Mouse (Mus musculus) heart, embryonic 11.5 days (tissue): ENCODE measurements at regions not wholly inside any gene's neighbourhood (a gene's known extent, or its start where the extent isn't known, plus 50 kb on each side); places are given as distances from the start of the nearest gene placed in this dataset.

ENCODE experiments used
- ATAC-seq: fragments of 200-750 bp; cut with Nextera tagmentation; replicated peaks from 2 replicates; pipeline ENCODE4 v1.8.0; 2017; ENCODE audit warnings: moderate library complexity; ENCODE audit not compliant: insufficient number of reproducible peaks, low FRiP score, low TSS enrichment
- H3K27ac ChIP-seq: fragments of 300-500 bp; sonication (generic); 2 replicates; pipeline ENCODE4 v1.5.1; 2014; ENCODE audit warnings: mild to moderate bottlenecking, low read depth, low read length
- H3K27me3 ChIP-seq: fragments of 300-500 bp; sonication (generic); 2 replicates; pipeline ENCODE4 v1.6.1; 2014; ENCODE audit warnings: mild to moderate bottlenecking, low read length, mixed read lengths; ENCODE audit not compliant: control insufficient read depth, insufficient read depth
- H3K36me3 ChIP-seq: fragments of 300-500 bp; sonication (generic); 2 replicates; pipeline ENCODE4 v1.6.1; 2014; ENCODE audit warnings: mild to moderate bottlenecking, low read length, moderate library complexity, mixed read lengths; ENCODE audit not compliant: control insufficient read depth, insufficient read depth
- H3K4me1 ChIP-seq: fragments of 300-500 bp; sonication (generic); 2 replicates; pipeline ENCODE4 v1.6.1; 2014; ENCODE audit warnings: low read length; ENCODE audit not compliant: control insufficient read depth, insufficient read depth
- H3K4me2 ChIP-seq: fragments of 300-500 bp; sonication (generic); 2 replicates; pipeline ENCODE4 v1.6.1; 2014; ENCODE audit warnings: mild to moderate bottlenecking, moderate library complexity
- H3K4me3 ChIP-seq: fragments of 300-500 bp; sonication (generic); 2 replicates; pipeline ENCODE4 v1.5.1; 2014; ENCODE audit warnings: low read depth, low read length
- H3K9ac ChIP-seq: fragments of 300-500 bp; sonication (generic); 2 replicates; pipeline ENCODE4 v1.6.1; 2014; ENCODE audit warnings: mild to moderate bottlenecking, low read depth, low read length, moderate library complexity
- H3K9me3 ChIP-seq: fragments of 300-500 bp; sonication (generic); replicated peaks from 2 replicates; pipeline ENCODE4 v1.6.1; 2016; ENCODE audit warnings: low read length; ENCODE audit not compliant: control insufficient read depth
- WGBS: fragments of 180-500 bp; shearing (Covaris S2); extraction: QIAGEN DNeasy Blood & Tissue Kit; methylation state at CpG from one replicate; pipeline ENCODE4 v1.1.7; 2014; ENCODE audit not compliant: insufficient replicate concordance; 5-methylcytosine and 5-hydroxymethylcytosine counted together

DNA sequence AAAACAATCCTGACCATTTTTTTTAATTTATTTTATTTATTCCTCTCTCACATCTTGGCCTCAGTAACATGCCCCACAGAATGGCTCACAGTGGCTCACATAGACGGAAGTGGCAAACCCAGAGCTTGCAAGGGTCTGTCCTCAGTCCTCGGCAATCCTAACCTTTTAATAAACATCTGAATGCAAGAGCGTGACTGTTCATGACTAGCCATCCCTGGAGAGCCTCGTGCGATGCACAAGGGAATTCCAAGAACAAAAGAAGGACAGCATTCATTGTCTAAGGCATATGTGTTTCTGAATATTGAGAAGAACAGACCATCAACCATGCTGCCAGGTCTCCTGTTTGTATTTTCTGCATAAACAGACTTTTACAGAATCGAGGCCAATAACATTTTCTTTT lies 98.8 kb upstream of the 1700025G04Rik start:
- no peaks in the 10 kb centered on the region for H3K27me3 ChIP-seq
- no peaks in the 10 kb centered on the region for H3K36me3 ChIP-seq
- H3K4me2 ChIP-seq = no peak overlapping the region
- no peak overlapping the region for H3K9ac ChIP-seq
- no peaks in the 10 kb centered on the region for H3K4me1 ChIP-seq
- WGBS = 72% methylated on average over 6 of the region's 6 CpGs
- no peak for ATAC-seq
- H3K9me3 ChIP-seq = no peaks in the 10 kb centered on the region
- no peak overlapping the region for H3K4me3 ChIP-seq
- no peak overlapping the region for H3K27ac ChIP-seq

- Histone ChIP-seq H3K9ac (no peak overlapping the region), H3K9me3 (no peaks in the 10 kb centered on the region), H3K4me3 (no peak overlapping the region), H3K36me3 (no peaks in the 10 kb centered on the region), H3K27ac (no peak overlapping the region), H3K4me2 (no peak overlapping the region), H3K4me1 (no peaks in the 10 kb centered on the region), H3K27me3 (no peaks in the 10 kb centered on the region)
- 79% methylated on average over 3 of the region's 3 CpGs for WGBS
- no peak for ATAC-seq
These were observed 95.0 kb upstream of the 1700025G04Rik start for GRCm38 (mm10) chr1:152184956-152185355.

- H3K4me3 ChIP-seq = no peak overlapping the region
- no peak for ATAC-seq
- H3K4me1 ChIP-seq = no peaks in the 10 kb centered on the region
- H3K4me2 ChIP-seq = no peak overlapping the region
- H3K27ac ChIP-seq = no peak overlapping the region
- no peaks in the 10 kb centered on the region for H3K27me3 ChIP-seq
- no peak overlapping the region for H3K9ac ChIP-seq
- no peaks in the 10 kb centered on the region for H3K36me3 ChIP-seq
- 77% methylated on average over 9 of the region's 9 CpGs for WGBS
- no peaks in the 10 kb centered on the region for H3K9me3 ChIP-seq
These were observed 86.5 kb upstream of the 1700025G04Rik start for GRCm38 (mm10) chr1:152176267-152176970.

- Histone ChIP-seq H3K9me3 (no peaks in the 10 kb centered on the region), H3K9ac (no peak overlapping the region), H3K4me3 (no peak overlapping the region), H3K27me3 (no peaks in the 10 kb centered on the region), H3K36me3 (no peaks in the 10 kb centered on the region), H3K4me2 (no peak overlapping the region), H3K27ac (no peak overlapping the region), H3K4me1 (no peaks in the 10 kb centered on the region)
- ATAC-seq = no peak
- 58% methylated on average over 3 of the region's 3 CpGs for WGBS
These were observed 85.8 kb upstream of the 1700025G04Rik start for GRCm38 (mm10) chr1:152175691-152176090.

GRCm38 (mm10) chr1:152174464-152174863 lies 84.5 kb upstream of the 1700025G04Rik start:
- no peak overlapping the region for H3K4me3 ChIP-seq
- no peak for ATAC-seq

DNA sequence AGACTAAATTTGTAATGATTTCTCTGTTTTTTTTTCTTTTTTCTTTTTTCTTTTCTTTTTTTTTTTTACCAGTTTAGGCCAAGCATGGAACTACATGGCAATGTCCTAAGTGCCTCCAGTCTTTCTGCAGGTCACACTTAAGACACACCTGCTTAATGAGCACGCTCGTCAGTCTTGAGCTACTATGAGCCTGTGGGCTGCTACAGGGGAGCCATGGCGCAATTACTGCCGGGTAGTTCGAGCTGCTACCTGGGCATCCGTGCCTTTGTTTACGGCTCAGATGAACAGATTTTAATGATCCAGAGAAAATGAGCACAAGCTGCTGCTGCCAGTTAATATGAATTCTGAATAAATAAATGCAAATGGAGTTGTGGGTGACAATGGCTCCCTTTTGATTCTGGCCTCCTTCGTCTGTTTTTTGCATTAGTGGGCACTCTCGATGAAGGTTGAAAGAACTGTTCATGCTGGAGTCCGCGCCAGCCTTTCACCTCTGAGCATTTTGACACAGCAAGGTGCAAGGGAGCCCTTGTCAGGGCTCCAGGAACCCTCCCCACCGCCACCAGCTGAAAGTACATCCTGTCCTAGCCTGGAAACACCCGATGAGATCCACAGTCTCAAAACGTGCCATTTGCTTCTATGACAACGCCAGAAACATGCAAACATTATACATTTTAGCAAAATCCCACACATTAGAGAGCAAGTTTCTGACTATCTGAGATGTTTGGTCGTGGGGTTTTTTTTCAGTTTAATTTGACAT lies 81.3 kb upstream of the 1700025G04Rik start:
- Histone ChIP-seq H3K9ac (no peak overlapping the region), H3K4me1 (peaks cover 7% of the 10 kb centered on the region), H3K4me3 (no peak overlapping the region), H3K36me3 (no peaks in the 10 kb centered on the region), H3K27ac (no peak overlapping the region), H3K9me3 (no peaks in the 10 kb centered on the region), H3K4me2 (no peak overlapping the region), H3K27me3 (no peaks in the 10 kb centered on the region)
- WGBS = 83% methylated on average over 16 of the region's 16 CpGs
- ATAC-seq = no peak

More at GRCm38 (mm10) chr1:152174464-152174863, 84.5 kb upstream of the 1700025G04Rik start:
- Histone ChIP-seq H3K9me3 (no peaks in the 10 kb centered on the region), H3K27ac (no peak overlapping the region), H3K9ac (no peak overlapping the region), H3K36me3 (no peaks in the 10 kb centered on the region), H3K4me1 (no peaks in the 10 kb centered on the region), H3K27me3 (no peaks in the 10 kb centered on the region), H3K4me2 (no peak overlapping the region)
- 90% methylated on average over 4 of the region's 4 CpGs for WGBS

GRCm38 (mm10) chr1:152170583-152170982 lies 80.7 kb upstream of the 1700025G04Rik start:
- 86% methylated on average over 8 of the region's 8 CpGs for WGBS
- Histone ChIP-seq H3K36me3 (no peaks in the 10 kb centered on the region), H3K27ac (no peak overlapping the region), H3K27me3 (no peaks in the 10 kb centered on the region), H3K4me3 (no peak overlapping the region), H3K4me1 (peaks cover 7% of the 10 kb centered on the region), H3K4me2 (no peak overlapping the region), H3K9ac (no peak overlapping the region), H3K9me3 (no peaks in the 10 kb centered on the region)
- ATAC-seq = no peak

GRCm38 (mm10) chr1:152169508-152169907 lies 79.6 kb upstream of the 1700025G04Rik start:
- H3K9me3 ChIP-seq = no peaks in the 10 kb centered on the region
- H3K36me3 ChIP-seq = no peaks in the 10 kb centered on the region
- no peak overlapping the region for H3K4me2 ChIP-seq
- no peak for ATAC-seq
- H3K9ac ChIP-seq = no peak overlapping the region
- peaks cover 18% of the 10 kb centered on the region for H3K4me1 ChIP-seq
- no peaks in the 10 kb centered on the region for H3K27me3 ChIP-seq
- no peak overlapping the region for H3K27ac ChIP-seq
- 88% methylated on average over 14 of the region's 14 CpGs for WGBS
- no peak overlapping the region for H3K4me3 ChIP-seq
